Mouse (Mus musculus) thymus, adult 18-20 months (tissue): Measurements from ENCODE around the gene Ost4.

ENCODE experiments used
- DNase-seq, 2 experiments: peaks; one replicate each; pipeline ENCODE4 v3.0.0; 2022; ENCODE audit warnings: mixed read lengths in 2 of 2

The Ost4 gene

GRCm38 (mm10) chr5:30907413-30908059 is at the start of gene Ost4:
Gene Ost4, minus strand, starts transcription at chr5:30907788.
- peak; percentile 96 to 97 for DNase-seq

GRCm38 (mm10) chr5:30955751-30956150 is 48.2 kb upstream of the Ost4 start:
- no peak for DNase-seq

GRCm38 (mm10) chr5:30954556-30954955 is 47.0 kb upstream of the Ost4 start:
- no peak for DNase-seq

GRCm38 (mm10) chr5:30954065-30954464 is 46.5 kb upstream of the Ost4 start:
- no peak for DNase-seq

GRCm38 (mm10) chr5:30952551-30952950 is 45.0 kb upstream of the Ost4 start:
- DNase-seq = no peak

GRCm38 (mm10) chr5:30951706-30952105 is 44.1 kb upstream of the Ost4 start:
- DNase-seq = no peak

- no peak for DNase-seq
These were observed 43.3 kb upstream of the Ost4 start for GRCm38 (mm10) chr5:30950922-30951321.

GRCm38 (mm10) chr5:30950451-30950850 is 42.9 kb upstream of the Ost4 start:
- no peak for DNase-seq

- DNase-seq = peak; percentile 93
These were observed 42.2 kb upstream of the Ost4 start for GRCm38 (mm10) chr5:30949654-30950326.

GRCm38 (mm10) chr5:30948620-30949019 is 41.0 kb upstream of the Ost4 start:
- no peak for DNase-seq

- no peak for DNase-seq
These were observed 37.6 kb upstream of the Ost4 start, which contains the start of gene Cgref1 for GRCm38 (mm10) chr5:30944956-30945781. Gene Cgref1, minus strand, starts transcription at chr5:30945591.

- DNase-seq = no peak
These were observed 36.8 kb upstream of the Ost4 start for GRCm38 (mm10) chr5:30944344-30944743.

- DNase-seq = no peak
These were observed 35.4 kb upstream of the Ost4 start for GRCm38 (mm10) chr5:30943004-30943403.

GRCm38 (mm10) chr5:30934725-30935461 is 27.3 kb upstream of the Ost4 start:
- no peak for DNase-seq

- DNase-seq = no peak
These were observed 26.1 kb upstream of the Ost4 start for GRCm38 (mm10) chr5:30933705-30934104.

GRCm38 (mm10) chr5:30931378-30931777 is 23.8 kb upstream of the Ost4 start:
- no peak for DNase-seq

GRCm38 (mm10) chr5:30930846-30931245 is 23.3 kb upstream of the Ost4 start:
- DNase-seq = no peak

GRCm38 (mm10) chr5:30930121-30930520 is 22.5 kb upstream of the Ost4 start:
- no peak for DNase-seq

- DNase-seq = no peak
These were observed 20.4 kb upstream of the Ost4 start for GRCm38 (mm10) chr5:30927945-30928529.

- no peak for DNase-seq
These were observed 18.5 kb upstream of the Ost4 start for GRCm38 (mm10) chr5:30926073-30926472.

- no peak for DNase-seq
These were observed 17.6 kb upstream of the Ost4 start for GRCm38 (mm10) chr5:30925217-30925616.

GRCm38 (mm10) chr5:30924614-30925013 is 17.0 kb upstream of the Ost4 start:
- no peak for DNase-seq

GRCm38 (mm10) chr5:30923119-30923518 is 15.5 kb upstream of the Ost4 start:
- no peak for DNase-seq
